Mouse (Mus musculus): ENCODE measurements around the gene Acsf2.

- TF ChIP-seq GATA1 (IDR thresholded peaks at IDR 0.05; ENCODE audit: borderline replicate concordance, low read length) (no peak), FLI1 (IDR thresholded peaks at IDR 0.05; ENCODE audit: low read length) (no peak)
Observed at GRCm38 (mm10) chr11:94580111-94580740, 21.4 kb downstream of the Acsf2 start.

Measured in megakaryocyte, embryonic 14.5 days (primary cell).